Mouse (Mus musculus): ENCODE measurements at regions not wholly inside any gene's neighbourhood (a gene's known extent, or its start where the extent isn't known, plus 50 kb on each side); places are given as distances from the start of the nearest gene placed in this dataset.

GRCm38 (mm10) chr1:164552658-164553057, 94.5 kb upstream of the Atp1b1 start:
- no peak for TF ChIP-seq CTCF (conservative IDR thresholded peaks at IDR 0.05; ENCODE audit: low read length)
- TF ChIP-seq POU5F1 (IDR thresholded peaks at IDR 0.05; ENCODE audit: borderline replicate concordance, low read length), result no peak
